Mouse (Mus musculus) lung, embryonic 16.5 days (tissue): Measurements from ENCODE around the gene Nav2. TPM values are rescaled to one million over a fixed set of nuclear protein-coding genes. Genes with fewer than 3 reads are reported as not detected.

Experiments
- ATAC-seq: fragments of 200-750 bp; cut with Nextera tagmentation; 2 replicates; pipeline ENCODE4 v1.8.0; 2017; ENCODE audit warnings: low read depth, mild to moderate bottlenecking, moderate library complexity
- H3K27ac ChIP-seq: fragments of 300-500 bp; sonication (generic); 2 replicates; pipeline ENCODE4 v1.5.1; 2014; ENCODE audit warnings: mild to moderate bottlenecking, control low read depth, low read length
- H3K27me3 ChIP-seq: fragments of 300-500 bp; sonication (generic); 2 replicates; pipeline ENCODE4 v1.6.1; 2014; ENCODE audit warnings: low read depth, low read length, mixed read lengths; ENCODE audit not compliant: control insufficient read depth, insufficient read depth
- H3K36me3 ChIP-seq: fragments of 300-500 bp; sonication (generic); 2 replicates; pipeline ENCODE4 v1.6.1; 2014; ENCODE audit warnings: low read length; ENCODE audit not compliant: control insufficient read depth, insufficient read depth
- H3K4me1 ChIP-seq: fragments of 300-500 bp; sonication (generic); replicated peaks from 2 replicates; pipeline ENCODE4 v1.6.1; 2014; ENCODE audit warnings: low read length, mixed read lengths; ENCODE audit not compliant: control insufficient read depth, insufficient read depth
- H3K4me2 ChIP-seq: fragments of 300-500 bp; sonication (generic); 2 replicates; pipeline ENCODE4 v1.6.1; 2014; ENCODE audit warnings: low read depth, low read length, control low read depth
- H3K4me3 ChIP-seq: fragments of 300-500 bp; sonication (generic); 2 replicates; pipeline ENCODE4 v1.5.1; 2014; ENCODE audit warnings: mild to moderate bottlenecking, low read length, control low read depth
- H3K9ac ChIP-seq: fragments of 300-500 bp; sonication (generic); 2 replicates; pipeline ENCODE4 v1.6.1; 2014; ENCODE audit warnings: low read length, control low read depth
- H3K9me3 ChIP-seq: fragments of 300-500 bp; sonication (generic); 2 replicates; pipeline ENCODE4 v1.6.1; 2016; ENCODE audit warnings: low read length; ENCODE audit not compliant: control insufficient read depth
- WGBS: fragments of 180-500 bp; shearing (Covaris S2); extraction: QIAGEN DNeasy Blood & Tissue Kit; methylation state at CpG from one replicate; pipeline ENCODE4 v1.1.7; 2014; 5-methylcytosine and 5-hydroxymethylcytosine counted together
- polyA plus RNA-seq: library from polyadenylated mRNA; unstranded; fragments of >200 nt; fragmentation: Nextera tagmentation; extraction: Ambion mirVana; gene quantifications from 2 replicates; pipeline ENCODE4 v1.2.1, GENCODE M21; 2015

Gene Nav2
- polyA plus RNA-seq, 1 experiment from 2014 or later: 27.3 TPM

DNA sequence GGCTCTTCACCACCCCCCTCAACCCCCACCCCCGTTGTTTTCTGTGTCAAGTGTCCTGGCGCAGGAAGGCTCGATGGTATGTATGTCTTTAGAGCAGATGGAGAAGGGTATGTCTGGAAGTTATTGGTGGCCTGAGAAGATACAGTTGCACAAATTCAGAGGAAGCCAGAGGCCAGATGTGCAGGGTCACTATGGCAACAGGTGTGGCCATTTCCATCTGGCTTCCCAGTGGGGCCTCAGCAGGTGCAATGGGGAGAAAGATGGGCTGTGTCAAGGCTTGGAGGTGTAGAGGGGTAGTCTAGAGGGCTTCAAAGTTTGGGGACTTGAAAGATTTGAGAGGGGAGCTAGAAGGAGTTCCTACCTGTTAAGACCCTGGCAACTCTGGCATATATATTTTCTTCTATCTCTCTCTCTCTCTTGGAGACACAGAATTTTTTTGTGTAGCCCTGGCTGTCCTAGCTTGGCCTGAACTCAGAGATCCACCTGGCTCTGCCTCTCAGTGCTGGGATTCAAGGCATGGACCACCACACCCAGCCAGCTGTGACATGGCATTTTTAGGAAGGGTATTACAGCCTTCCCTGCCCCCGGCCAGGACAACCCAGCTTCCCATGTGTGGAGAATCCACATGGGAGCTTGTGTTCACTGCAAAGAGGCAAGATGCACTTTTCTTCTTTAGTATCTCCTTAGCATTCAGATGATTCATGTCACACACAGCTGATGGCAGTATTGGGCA, 435.4 kb downstream of the Nav2 start:
- H3K27me3 ChIP-seq: no peaks in the 10 kb centered on the region
- no peaks in the 10 kb centered on the region for H3K36me3 ChIP-seq
- 63% methylated on average over 4 of the region's 4 CpGs for WGBS
- peaks cover 17% of the 10 kb centered on the region for H3K4me1 ChIP-seq
- H3K4me3 ChIP-seq: no peak overlapping the region
- no peak overlapping the region for H3K4me2 ChIP-seq
- ATAC-seq: no peak
- H3K9ac ChIP-seq: no peak overlapping the region
- H3K27ac ChIP-seq: no peak overlapping the region
- no peaks in the 10 kb centered on the region for H3K9me3 ChIP-seq

GRCm38 (mm10) chr7:49347338-49348272, 439.1 kb downstream of the Nav2 start:
- no peak overlapping the region for H3K4me3 ChIP-seq
- ATAC-seq: no peak
- H3K27me3 ChIP-seq: no peaks in the 10 kb centered on the region
- no peaks in the 10 kb centered on the region for H3K36me3 ChIP-seq
- no peaks in the 10 kb centered on the region for H3K9me3 ChIP-seq
- no peak overlapping the region for H3K9ac ChIP-seq
- H3K4me2 ChIP-seq: no peak overlapping the region
- no peak overlapping the region for H3K27ac ChIP-seq
- H3K4me1 ChIP-seq: peaks cover 12% of the 10 kb centered on the region
- 56% methylated on average over 16 of the region's 16 CpGs for WGBS

GRCm38 (mm10) chr7:49348636-49349035, 440.1 kb downstream of the Nav2 start:
- peaks cover 3% of the 10 kb centered on the region; the same call in 1 of the 2 replicates for H3K4me1 ChIP-seq
- no peaks in the 10 kb centered on the region for H3K9me3 ChIP-seq
- H3K4me3 ChIP-seq: no peak overlapping the region
- H3K9ac ChIP-seq: no peak overlapping the region
- no peaks in the 10 kb centered on the region for H3K36me3 ChIP-seq
- 44% methylated on average over 2 of the region's 2 CpGs for WGBS
- no peak overlapping the region for H3K4me2 ChIP-seq
- ATAC-seq: no peak
- H3K27ac ChIP-seq: no peak overlapping the region
- H3K27me3 ChIP-seq: no peaks in the 10 kb centered on the region

DNA sequence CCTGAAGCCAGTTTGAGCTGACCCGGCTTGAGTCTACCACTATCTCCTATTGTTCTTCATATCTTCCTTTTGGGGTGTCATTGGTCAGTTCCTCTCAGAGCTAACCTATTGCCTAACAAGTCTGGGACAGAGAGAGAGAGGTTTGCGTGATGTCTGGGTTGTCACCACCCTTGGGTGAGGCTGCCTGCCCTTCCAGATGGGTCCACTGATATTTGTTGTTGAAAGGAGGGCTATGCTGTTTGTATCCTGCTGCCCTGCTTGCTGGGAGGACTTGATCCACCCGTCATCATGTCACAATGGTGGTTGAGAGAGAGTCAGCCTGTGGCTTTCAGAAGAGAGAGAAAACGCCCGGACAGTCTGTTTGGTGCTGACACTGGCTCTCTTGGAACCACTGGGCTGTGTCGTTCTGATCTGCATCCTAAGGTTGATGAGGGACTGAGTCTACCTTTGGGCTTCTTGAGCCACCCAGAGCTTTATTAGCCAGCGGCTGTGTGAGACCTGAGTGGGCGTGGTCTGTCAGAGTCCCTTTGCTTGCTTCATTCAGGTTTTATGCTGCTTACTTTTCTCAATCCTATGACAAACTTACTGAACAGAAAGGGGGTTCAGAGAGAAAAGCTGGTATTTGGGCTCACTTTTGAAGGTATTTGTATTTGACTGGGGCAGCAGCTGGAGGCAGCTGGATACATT, 441.9 kb downstream of the Nav2 start:
- Histone ChIP-seq H3K9me3 (no peaks in the 10 kb centered on the region), H3K9ac (no peak overlapping the region), H3K27ac (no peak overlapping the region), H3K4me1 (no peaks in the 10 kb centered on the region), H3K27me3 (no peaks in the 10 kb centered on the region), H3K4me2 (no peak overlapping the region), H3K4me3 (no peak overlapping the region), H3K36me3 (no peaks in the 10 kb centered on the region)
- 71% methylated on average over 8 of the region's 8 CpGs for WGBS
- no peak for ATAC-seq

GRCm38 (mm10) chr7:49351596-49352258, 443.2 kb downstream of the Nav2 start:
- H3K9ac ChIP-seq: no peak overlapping the region
- H3K4me2 ChIP-seq: no peak overlapping the region
- ATAC-seq: peak; percentile 57
- no peak overlapping the region for H3K27ac ChIP-seq
- 41% methylated on average over 11 of the region's 11 CpGs for WGBS
- no peak overlapping the region for H3K4me3 ChIP-seq
- H3K4me1 ChIP-seq: no peaks in the 10 kb centered on the region
- H3K36me3 ChIP-seq: no peaks in the 10 kb centered on the region
- H3K27me3 ChIP-seq: no peaks in the 10 kb centered on the region
- no peaks in the 10 kb centered on the region for H3K9me3 ChIP-seq

GRCm38 (mm10) chr7:49357441-49358165, 449.1 kb downstream of the Nav2 start:
- Histone ChIP-seq H3K36me3 (no peaks in the 10 kb centered on the region), H3K27me3 (no peaks in the 10 kb centered on the region), H3K4me3 (no peak overlapping the region), H3K9ac (no peak overlapping the region), H3K27ac (no peak overlapping the region), H3K9me3 (no peaks in the 10 kb centered on the region), H3K4me2 (no peak overlapping the region), H3K4me1 (no peaks in the 10 kb centered on the region)
- no peak for ATAC-seq
- WGBS: 82% methylated on average over 16 of the region's 18 CpGs

GRCm38 (mm10) chr7:49359120-49359519, 450.6 kb downstream of the Nav2 start:
- H3K4me1 ChIP-seq: no peaks in the 10 kb centered on the region
- H3K36me3 ChIP-seq: no peaks in the 10 kb centered on the region
- no peaks in the 10 kb centered on the region for H3K27me3 ChIP-seq
- H3K9ac ChIP-seq: no peak overlapping the region
- H3K4me3 ChIP-seq: no peak overlapping the region
- ATAC-seq: no peak
- no peak overlapping the region for H3K4me2 ChIP-seq
- no peak overlapping the region for H3K27ac ChIP-seq
- no peaks in the 10 kb centered on the region for H3K9me3 ChIP-seq
- 85% methylated on average over 3 of the region's 3 CpGs for WGBS

- H3K27ac ChIP-seq: no peak overlapping the region
- no peak overlapping the region for H3K9ac ChIP-seq
- no peaks in the 10 kb centered on the region for H3K27me3 ChIP-seq
- no peaks in the 10 kb centered on the region for H3K9me3 ChIP-seq
- no peaks in the 10 kb centered on the region for H3K36me3 ChIP-seq
- no peak overlapping the region for H3K4me2 ChIP-seq
- WGBS: 72% methylated on average over 3 of the region's 3 CpGs
- H3K4me3 ChIP-seq: no peak overlapping the region
- ATAC-seq: no peak
- no peaks in the 10 kb centered on the region for H3K4me1 ChIP-seq
Measured at GRCm38 (mm10) chr7:49360597-49360996, 452.1 kb downstream of the Nav2 start.
